Mouse (Mus musculus) embryonic facial prominence, embryonic 13.5 days (tissue): ENCODE measurements around the gene Ctsw. TPM values are rescaled to one million over a fixed set of nuclear protein-coding genes. Genes with fewer than 3 reads are reported as not detected.
A peak's percentile ranks its signal among the peaks of the same experiment; 100 is the strongest.

Experiments used
- ATAC-seq: fragments of 200-750 bp; cut with Nextera tagmentation; 2 replicates; pipeline ENCODE4 v1.8.0; 2017; ENCODE audit warnings: low read depth; ENCODE audit not compliant: insufficient number of reproducible peaks, insufficient read depth, low FRiP score, low TSS enrichment
- H3K27ac ChIP-seq: fragments of 300-500 bp; sonication (generic); 2 replicates; pipeline ENCODE4 v1.5.1; 2015; ENCODE audit warnings: moderate library complexity, mild to moderate bottlenecking, inconsistent platforms
- H3K27me3 ChIP-seq: fragments of 300-500 bp; sonication (generic); 2 replicates; pipeline ENCODE4 v1.6.1; 2015; ENCODE audit warnings: mild to moderate bottlenecking, inconsistent platforms
- H3K36me3 ChIP-seq: fragments of 300-500 bp; sonication (generic); 2 replicates; pipeline ENCODE4 v1.6.1; 2015; ENCODE audit warnings: mild to moderate bottlenecking, inconsistent platforms
- H3K4me1 ChIP-seq: fragments of 300-500 bp; sonication (generic); 2 replicates; pipeline ENCODE4 v1.6.1; 2015; ENCODE audit warnings: inconsistent platforms
- H3K4me2 ChIP-seq: fragments of 300-500 bp; sonication (generic); 2 replicates; pipeline ENCODE4 v1.6.1; 2015; ENCODE audit warnings: moderate library complexity, mild to moderate bottlenecking, inconsistent platforms
- H3K4me3 ChIP-seq: fragments of 300-500 bp; sonication (generic); 2 replicates; pipeline ENCODE4 v1.5.1; 2015; ENCODE audit warnings: mild to moderate bottlenecking, inconsistent platforms
- H3K9ac ChIP-seq: fragments of 300-500 bp; sonication (generic); 2 replicates; pipeline ENCODE4 v1.6.1; 2015; ENCODE audit warnings: mild to moderate bottlenecking, inconsistent platforms
- H3K9me3 ChIP-seq: fragments of 300-500 bp; sonication (generic); 2 replicates; pipeline ENCODE4 v1.6.1; 2016; ENCODE audit warnings: inconsistent platforms
- WGBS: fragments of 180-500 bp; shearing (Covaris S2); methylation state at CpG from one replicate; pipeline ENCODE4 v1.1.7; 2015; ENCODE audit warnings: mixed read lengths; 5-methylcytosine and 5-hydroxymethylcytosine counted together
- polyA plus RNA-seq: library from polyadenylated mRNA; unstranded; fragments of >200 nt; fragmentation: Nextera tagmentation; extraction: Ambion mirVana; gene quantifications from 2 replicates; pipeline ENCODE4 v1.2.1, GENCODE M21; 2015

Gene Ctsw
- polyA plus RNA-seq: 1.6 and 2.4 TPM in 2 replicates

DNA sequence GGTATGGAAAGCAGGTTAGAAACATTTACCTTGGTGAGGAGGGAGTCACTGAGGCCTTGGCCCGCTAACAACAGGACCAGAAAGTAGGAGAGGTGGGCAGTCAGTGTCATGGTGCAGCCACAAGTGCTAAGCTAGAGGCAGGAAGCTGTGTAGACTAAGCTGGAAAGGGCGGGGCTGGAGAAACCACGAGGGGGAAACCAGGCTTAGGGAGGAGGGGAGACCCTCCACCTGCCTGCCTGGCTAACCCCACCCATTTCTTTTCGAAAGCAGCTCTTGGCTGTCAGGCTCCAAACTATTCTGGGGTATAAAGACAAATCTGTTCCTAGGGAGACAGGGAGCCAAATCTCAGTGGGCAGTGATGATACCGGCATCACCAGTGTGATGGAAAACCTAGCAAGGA lies at the start of gene Ctsw:
Ctsw (minus strand) TSS at position 134 of the 400 bp plus-strand sequence.
- no peak for ATAC-seq
- no peaks in the 10 kb centered on the region for H3K27me3 ChIP-seq
- H3K9me3 ChIP-seq: no peaks in the 10 kb centered on the region
- no peak within 1 kb of the TSS for H3K27ac ChIP-seq
- no peak within 1 kb of the TSS for H3K4me3 ChIP-seq
- no peak within 1 kb of the TSS for H3K4me2 ChIP-seq
- peaks cover 44% of the 10 kb centered on the region for H3K36me3 ChIP-seq
- H3K4me1 ChIP-seq: peaks cover 12% of the 10 kb centered on the region
- H3K9ac ChIP-seq: peak within 1 kb of the TSS; percentile 49; the same call in 1 of the 2 replicates
- 54% methylated on average over 5 of the region's 5 CpGs for WGBS

DNA sequence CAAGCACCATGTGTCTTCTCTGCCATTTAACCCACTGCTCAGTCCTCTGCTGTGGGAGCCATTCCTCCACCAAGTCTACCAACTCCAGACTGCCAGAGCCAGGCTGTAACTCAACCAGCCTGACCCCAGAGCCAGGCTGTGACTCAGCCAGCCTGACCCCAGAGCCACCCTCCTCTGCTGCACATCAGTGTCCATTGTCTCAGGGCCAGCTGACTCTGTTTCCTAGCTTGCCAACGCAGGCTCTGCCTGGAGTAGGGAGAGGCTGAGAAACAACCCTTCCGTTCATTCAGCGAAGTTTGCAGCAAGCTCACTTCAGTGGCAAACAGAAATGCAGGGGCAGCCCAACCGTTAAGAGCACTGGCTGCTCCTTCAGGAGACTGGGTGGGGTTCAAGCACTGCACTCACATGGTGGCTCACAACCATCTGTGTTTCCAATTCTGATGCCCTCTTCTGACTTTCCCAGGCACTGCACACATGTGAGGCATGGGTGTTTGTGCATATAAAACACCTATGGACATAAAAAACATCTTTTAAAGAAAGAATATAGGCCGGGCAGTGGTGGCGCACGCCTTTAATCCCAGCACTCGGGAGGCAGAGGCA lies 48.7 kb upstream of the Ctsw start:
- Histone ChIP-seq H3K9ac (no peak overlapping the region), H3K27ac (no peak overlapping the region), H3K4me1 (peaks cover 2% of the 10 kb centered on the region; the same call in 1 of the 2 replicates), H3K4me2 (no peak overlapping the region), H3K9me3 (no peaks in the 10 kb centered on the region), H3K27me3 (no peaks in the 10 kb centered on the region), H3K4me3 (no peak overlapping the region), H3K36me3 (no peaks in the 10 kb centered on the region)
- ATAC-seq: no peak
- WGBS: 79% methylated on average over 8 of the region's 8 CpGs

DNA sequence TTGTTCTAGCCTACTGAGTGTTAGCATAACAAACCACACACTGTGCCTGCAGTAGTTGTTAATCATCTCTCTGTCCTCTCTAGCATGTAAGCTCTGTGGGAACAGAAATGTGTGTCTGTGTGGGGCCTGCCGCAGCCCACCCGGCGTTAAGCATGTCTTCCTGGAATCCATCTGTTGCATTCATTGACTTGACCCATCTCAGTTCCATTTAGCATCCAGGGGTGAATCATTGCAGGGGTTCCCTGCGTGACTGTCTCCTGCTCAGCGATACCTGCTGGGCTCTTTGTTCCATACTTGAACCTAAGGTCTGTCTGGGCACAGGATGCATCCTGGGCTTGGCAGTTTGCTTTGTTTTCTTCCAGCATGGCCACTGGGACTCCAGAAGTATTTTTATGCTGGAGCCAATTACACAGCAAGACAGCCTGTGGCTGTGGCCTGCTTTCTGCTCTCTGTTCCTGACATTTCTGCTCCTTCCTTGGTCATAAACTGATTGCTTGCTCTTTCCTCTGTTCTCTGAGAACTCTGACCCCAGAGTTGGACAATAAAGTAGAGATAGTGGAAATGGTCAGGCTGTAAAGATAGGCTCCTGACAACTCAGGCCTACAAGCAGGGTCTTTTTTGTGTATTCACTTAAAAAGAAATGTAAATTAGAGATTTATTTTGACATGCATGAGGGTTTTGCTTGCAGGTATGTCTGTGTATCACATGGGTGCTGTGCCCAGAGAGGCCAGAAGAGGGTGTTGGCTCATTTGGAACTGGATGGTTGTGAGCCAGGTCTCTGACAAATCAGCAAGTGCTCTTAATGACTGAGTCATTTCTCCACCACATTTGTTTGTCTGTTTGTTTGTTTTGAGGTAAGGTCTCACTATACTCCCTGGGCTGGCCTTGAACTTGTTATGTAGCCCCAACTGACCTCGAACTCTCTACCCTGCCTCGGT lies 47.8 kb upstream of the Ctsw start:
- H3K4me1 ChIP-seq: peaks cover 7% of the 10 kb centered on the region
- no peaks in the 10 kb centered on the region for H3K27me3 ChIP-seq
- no peak for ATAC-seq
- no peak overlapping the region for H3K4me2 ChIP-seq
- H3K9ac ChIP-seq: no peak overlapping the region
- no peaks in the 10 kb centered on the region for H3K9me3 ChIP-seq
- H3K4me3 ChIP-seq: no peak overlapping the region
- H3K36me3 ChIP-seq: no peaks in the 10 kb centered on the region
- 83% methylated on average over 7 of the region's 7 CpGs for WGBS
- no peak overlapping the region for H3K27ac ChIP-seq

DNA sequence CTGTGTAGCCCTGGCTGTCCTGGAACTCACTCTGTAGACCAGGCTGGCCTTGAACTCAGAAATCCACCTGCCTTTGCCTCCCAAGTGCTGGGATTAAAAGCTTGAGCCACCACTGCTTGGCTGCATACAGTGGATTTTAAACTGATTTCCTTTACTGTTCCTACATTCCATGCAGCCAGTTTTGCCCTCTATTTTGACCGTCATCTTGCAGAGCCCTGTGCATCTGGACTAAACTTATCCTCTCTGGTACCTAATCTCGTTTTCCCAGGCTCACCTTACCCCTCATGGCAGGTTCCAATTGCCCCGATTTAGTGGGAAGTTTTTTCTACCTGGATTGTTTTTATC lies 44.7 kb upstream of the Ctsw start:
- no peak for ATAC-seq
- H3K36me3 ChIP-seq: no peaks in the 10 kb centered on the region

DNA sequence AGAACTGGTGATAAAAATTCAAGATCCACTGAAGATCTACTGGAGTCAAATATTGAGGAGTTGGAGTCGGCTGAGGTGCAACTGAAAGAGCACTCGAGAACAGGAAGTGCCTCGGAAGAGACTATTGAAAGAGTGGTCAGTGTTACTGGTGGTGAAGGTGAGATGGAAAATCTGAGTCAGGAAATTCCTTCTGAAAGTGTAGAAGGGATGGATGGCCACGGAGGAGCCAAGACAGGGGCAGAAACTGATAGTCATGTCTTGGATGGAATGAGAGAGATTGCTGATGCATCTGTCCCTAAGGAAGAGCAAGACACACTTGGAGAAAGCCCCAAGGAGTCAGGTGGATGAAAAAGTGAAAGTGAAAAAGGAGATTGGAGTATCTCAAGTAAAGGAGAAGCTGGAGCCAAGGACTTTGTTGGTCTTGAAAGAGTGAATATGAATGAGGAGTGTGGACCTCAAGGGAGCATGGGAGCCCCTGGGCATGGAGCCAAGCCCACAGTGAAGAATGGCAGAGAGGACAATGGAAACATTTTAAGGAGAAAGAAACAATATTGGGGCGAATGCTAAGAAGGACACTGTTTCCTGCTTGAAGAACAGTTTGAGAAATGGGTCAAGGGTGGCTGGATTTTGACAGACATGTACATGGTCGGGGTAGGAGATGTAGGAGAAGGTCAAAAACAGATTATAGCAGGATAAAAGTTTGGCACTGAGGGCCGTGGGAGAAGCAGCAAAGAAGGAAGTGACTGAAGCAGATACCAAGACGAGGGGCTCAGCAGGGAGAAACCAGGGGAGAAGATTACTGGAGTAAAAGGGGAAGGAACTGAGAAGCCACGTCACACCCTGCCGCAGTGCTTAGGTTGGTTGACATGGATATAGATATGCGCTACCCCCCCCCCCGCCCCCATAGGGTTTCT lies 44.0 kb upstream of the Ctsw start:
- Histone ChIP-seq H3K4me1 (peaks cover 19% of the 10 kb centered on the region), H3K9ac (no peak overlapping the region), H3K9me3 (no peaks in the 10 kb centered on the region), H3K4me2 (no peak overlapping the region), H3K4me3 (no peak overlapping the region), H3K36me3 (no peaks in the 10 kb centered on the region), H3K27ac (no peak overlapping the region), H3K27me3 (no peaks in the 10 kb centered on the region)
- ATAC-seq: no peak
- 85% methylated on average over 12 of the region's 12 CpGs for WGBS

More for the DNA sequence above, 44.7 kb upstream of the Ctsw start:
- no peak overlapping the region for H3K4me2 ChIP-seq
- H3K4me1 ChIP-seq: peaks cover 19% of the 10 kb centered on the region
- H3K27ac ChIP-seq: no peak overlapping the region
- no peak overlapping the region for H3K9ac ChIP-seq
- no peaks in the 10 kb centered on the region for H3K9me3 ChIP-seq
- no peaks in the 10 kb centered on the region for H3K27me3 ChIP-seq
- H3K4me3 ChIP-seq: no peak overlapping the region
- 84% methylated on average over 3 of the region's 3 CpGs for WGBS

DNA sequence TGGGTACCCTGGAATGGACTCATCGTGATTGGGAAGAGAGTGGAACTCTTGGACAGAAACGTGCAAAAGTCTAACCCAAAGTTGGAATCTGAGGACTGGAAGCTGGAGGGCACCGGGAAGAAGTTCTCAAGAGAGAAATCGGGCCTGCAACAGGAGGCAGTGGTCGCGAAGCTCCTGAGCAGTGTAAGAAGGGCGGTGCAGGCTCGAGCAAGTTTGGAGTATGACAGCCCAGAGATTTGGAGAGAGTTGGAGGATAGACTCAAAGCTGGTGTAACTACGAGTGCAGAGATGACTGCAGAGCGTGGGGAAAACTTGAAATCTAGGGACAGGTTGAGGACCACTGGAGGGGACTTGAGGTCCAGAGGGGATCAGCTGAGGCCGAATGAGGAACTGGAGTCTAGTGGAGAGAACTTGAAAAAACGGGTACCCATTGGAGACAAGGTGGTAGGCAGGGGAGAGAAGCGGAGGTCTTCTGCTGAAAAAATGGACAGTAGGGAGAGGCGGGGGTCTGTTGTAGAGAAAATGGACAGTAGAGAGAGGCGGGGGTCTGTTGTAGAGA lies 42.8 kb upstream of the Ctsw start:
- peak overlapping the region; percentile 68 for H3K9ac ChIP-seq
- H3K27ac ChIP-seq: no peak overlapping the region

DNA sequence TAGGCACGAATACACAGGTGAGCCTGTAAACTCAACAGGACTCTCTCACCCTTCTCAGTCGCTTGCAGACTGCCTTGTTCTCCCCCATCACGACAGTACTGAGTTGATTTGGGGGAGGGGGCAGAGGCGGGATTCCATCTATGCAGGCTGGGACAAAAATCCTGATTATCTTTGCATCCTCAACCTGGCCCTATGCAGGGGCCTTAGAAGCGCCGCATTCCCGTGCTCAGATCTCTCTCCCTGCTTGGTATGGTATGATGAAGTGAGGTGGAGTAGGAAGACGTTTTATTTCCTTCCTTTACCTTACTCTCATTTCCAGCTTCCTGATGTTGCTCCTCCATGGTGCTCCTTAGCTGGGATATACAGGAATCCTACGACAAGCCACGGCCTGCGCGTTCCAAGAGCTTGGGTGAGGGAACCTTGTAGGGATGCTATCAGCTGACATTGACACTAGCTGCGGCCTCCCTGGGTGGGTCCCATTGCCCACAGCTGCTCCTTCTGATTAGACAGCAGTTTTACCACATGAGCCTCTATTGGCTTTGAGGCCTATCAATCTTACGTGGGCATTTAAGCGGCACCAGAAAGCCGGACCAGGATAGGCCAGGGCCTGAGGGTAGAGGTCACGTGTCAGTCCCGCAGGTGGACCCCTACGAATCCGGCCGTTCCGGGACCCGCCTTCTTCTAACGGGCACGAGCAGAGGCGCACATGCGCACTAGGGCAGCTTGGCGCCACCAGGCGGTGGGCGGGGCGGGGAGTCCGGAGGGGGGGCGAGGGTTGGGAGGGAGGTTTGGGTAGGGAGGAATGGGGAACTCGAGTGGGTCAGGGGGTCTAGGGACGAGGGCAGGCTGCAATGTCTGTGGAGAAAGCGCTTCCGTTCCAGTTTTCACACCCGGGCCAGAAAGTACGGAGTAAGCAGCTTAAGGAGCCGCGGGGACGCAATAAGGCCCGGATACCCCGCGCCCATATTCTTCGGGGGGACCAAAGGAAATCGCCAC lies 42.0 kb upstream of the Ctsw start, which contains the start of gene Snx32:
Snx32 (minus strand) TSS at position 508 of the 996 bp plus-strand sequence.
- ATAC-seq: peak; percentile 98
- H3K9me3 ChIP-seq: no peaks in the 10 kb centered on the region
- H3K4me1 ChIP-seq: peaks cover 19% of the 10 kb centered on the region
- peak within 1 kb of the TSS; percentile 70 for H3K4me2 ChIP-seq
- 0 out of 2 replicates have a peak within 1 kb of the TSS, but pooled peaks have one; percentile 33 for H3K27ac ChIP-seq
- no peaks in the 10 kb centered on the region for H3K27me3 ChIP-seq
- peak within 1 kb of the TSS; percentile 48 for H3K4me3 ChIP-seq
- H3K36me3 ChIP-seq: no peaks in the 10 kb centered on the region
- peak within 1 kb of the TSS; percentile 68 for H3K9ac ChIP-seq
- 3% methylated on average over 47 of the region's 47 CpGs for WGBS

More for the DNA sequence above, 42.8 kb upstream of the Ctsw start:
- ATAC-seq: no peak
- Histone ChIP-seq H3K36me3 (no peaks in the 10 kb centered on the region), H3K4me1 (peaks cover 19% of the 10 kb centered on the region), H3K4me3 (peak overlapping the region; percentile 48), H3K9me3 (no peaks in the 10 kb centered on the region), H3K27me3 (no peaks in the 10 kb centered on the region), H3K4me2 (peak overlapping the region; percentile 70)
- 48% methylated on average over 15 of the region's 15 CpGs for WGBS

DNA sequence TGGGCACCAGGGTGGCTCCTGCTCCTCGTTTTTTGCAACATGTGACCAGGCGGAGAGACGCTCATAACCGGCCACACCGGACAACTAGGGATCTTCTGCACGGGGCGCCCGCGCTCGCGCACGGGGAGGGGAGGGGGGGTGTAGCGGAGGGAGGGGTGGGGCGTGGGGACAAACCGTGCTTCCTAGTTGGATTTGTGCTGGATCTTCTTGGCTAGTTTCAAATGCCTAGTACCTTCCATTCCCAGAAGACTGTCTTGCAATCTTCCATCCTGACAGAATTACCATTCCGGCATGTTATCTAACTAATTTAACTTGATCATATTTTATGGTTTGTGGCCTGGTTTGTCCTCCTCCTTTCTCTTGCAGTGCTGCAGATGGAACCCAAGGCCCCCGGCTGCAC lies 35.4 kb upstream of the Ctsw start, which contains the start of gene 1700020D05Rik:
1700020D05Rik (minus strand) TSS at position 101 of the 400 bp plus-strand sequence.
- Histone ChIP-seq H3K36me3 (no peaks in the 10 kb centered on the region; the same call in 1 of the 2 replicates), H3K4me2 (0 out of 2 replicates have a peak within 1 kb of the TSS, but pooled peaks have one; percentile 7), H3K4me1 (no peaks in the 10 kb centered on the region), H3K27me3 (no peaks in the 10 kb centered on the region), H3K27ac (no peak within 1 kb of the TSS), H3K9ac (peak within 1 kb of the TSS; percentile 32; the same call in 1 of the 2 replicates), H3K9me3 (no peaks in the 10 kb centered on the region), H3K4me3 (no peak within 1 kb of the TSS)
- 50% methylated on average over 16 of the region's 17 CpGs for WGBS
- 0 out of 2 replicates have a peak, but pooled peaks have one; percentile 26 for ATAC-seq

DNA sequence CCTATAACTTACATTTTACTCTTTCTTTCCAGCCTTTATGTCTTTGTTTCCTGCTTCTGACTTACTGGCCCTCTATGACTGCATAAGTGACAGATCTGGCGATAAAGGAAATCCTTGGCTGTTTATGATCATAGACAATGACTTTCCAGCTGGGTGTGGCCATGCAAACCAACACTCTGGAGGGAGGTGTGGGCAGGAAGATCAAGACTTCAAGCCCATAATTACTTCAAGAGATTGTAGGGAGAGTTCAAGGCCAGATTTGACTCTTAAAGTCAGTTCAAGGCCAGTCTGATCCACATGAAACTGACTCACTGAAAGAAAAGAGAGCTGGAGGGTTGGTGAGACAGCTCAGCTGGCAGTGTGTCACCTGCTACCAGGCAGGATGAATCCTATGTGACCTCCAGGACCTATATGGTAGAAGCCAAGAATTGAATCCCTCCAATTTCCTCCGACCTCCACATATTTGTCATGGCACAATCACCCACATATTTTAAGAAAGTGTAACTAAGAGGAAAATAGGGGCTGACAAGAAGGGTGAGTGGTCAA lies 32.1 kb upstream of the Ctsw start:
- Histone ChIP-seq H3K36me3 (peaks cover 28% of the 10 kb centered on the region), H3K4me1 (no peaks in the 10 kb centered on the region), H3K27me3 (no peaks in the 10 kb centered on the region), H3K4me3 (no peak overlapping the region), H3K4me2 (no peak overlapping the region), H3K9me3 (no peaks in the 10 kb centered on the region), H3K9ac (no peak overlapping the region), H3K27ac (no peak overlapping the region)
- ATAC-seq: no peak
- 91% methylated on average over 2 of the region's 2 CpGs for whole genome bisulfite sequencing

DNA sequence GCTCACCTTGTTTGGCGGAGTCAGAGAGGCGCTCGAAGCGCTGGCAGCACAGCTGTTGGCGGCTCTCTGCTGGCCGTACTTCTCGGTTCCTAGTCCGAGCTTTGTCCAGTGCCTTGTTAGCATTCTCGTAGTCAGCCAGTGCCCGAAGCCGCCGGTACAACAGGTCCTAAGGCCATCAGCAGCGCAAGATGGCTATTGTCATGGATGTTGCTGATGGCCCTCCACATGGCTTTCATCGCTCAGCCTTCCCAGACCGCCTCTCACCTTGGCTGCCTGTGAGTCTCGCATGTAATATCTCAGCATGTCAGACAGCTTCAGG lies 27.7 kb upstream of the Ctsw start:
- Histone ChIP-seq H3K4me3 (no peak overlapping the region), H3K36me3 (peaks cover 59% of the 10 kb centered on the region), H3K9me3 (no peaks in the 10 kb centered on the region), H3K27me3 (no peaks in the 10 kb centered on the region), H3K4me2 (no peak overlapping the region), H3K9ac (no peak overlapping the region), H3K4me1 (peaks cover 13% of the 10 kb centered on the region), H3K27ac (no peak overlapping the region)
- ATAC-seq: no peak
- 85% methylated on average over 16 of the region's 16 CpGs for WGBS
